Mouse (Mus musculus) kidney, adult 2 months (tissue): ENCODE measurements around the gene Cypt15.

Experiments
- CTCF ChIP-seq: fragments of 200-500 bp; conservative IDR thresholded peaks from 2 replicates; pipeline ENCODE4 v1.5.1; 2011; ENCODE audit warnings: low read depth, mild to moderate bottlenecking, control low read depth, low read length, moderate library complexity, mixed read lengths; ENCODE audit not compliant: insufficient read depth, insufficient read length
- POLR2A ChIP-seq: fragments of 200-500 bp; IDR thresholded peaks from one replicate; pipeline ENCODE4 v1.6.1; 2011; ENCODE audit warnings: low read depth, low read length, control low read depth

DNA sequence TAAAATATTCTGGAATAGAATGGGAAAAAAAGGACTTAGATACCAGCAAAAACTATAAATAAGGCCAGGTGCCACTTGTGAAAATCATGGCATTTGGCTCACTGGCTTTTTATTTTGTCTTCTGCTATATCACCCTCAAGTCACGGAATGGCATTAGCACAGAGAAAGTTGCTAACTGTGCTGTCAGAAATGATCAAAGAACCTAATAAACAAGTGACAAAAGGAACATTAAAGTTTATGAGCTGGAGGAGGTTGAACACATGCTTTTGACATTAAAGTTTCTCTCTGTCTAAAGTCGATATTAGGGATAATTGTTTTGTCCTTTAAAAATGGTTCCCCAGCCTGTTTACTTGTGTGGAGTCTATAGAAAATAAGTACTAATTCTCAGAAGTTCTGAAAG is 37.7 kb downstream of the Cypt15 start:
- TF ChIP-seq CTCF (no peak), POLR2A (no peak)
